Mouse (Mus musculus): ENCODE results near the gene Adora1. TPM values are rescaled to one million over a fixed set of nuclear protein-coding genes. Genes with fewer than 3 reads are reported as not detected.
A peak's percentile ranks its signal among the peaks of the same experiment; 100 is the strongest.

Gene Adora1
- polyA plus RNA-seq, 1 experiment from 2014 or later: 3.2 TPM

- no peak overlapping the region for H3K4me2 ChIP-seq (replicated peaks)
- peaks cover 24% of the 10 kb centered on the region for H3K4me1 ChIP-seq
- no peaks in the 10 kb centered on the region for H3K27me3 ChIP-seq
- no peaks in the 10 kb centered on the region for H3K36me3 ChIP-seq
- WGBS: 88% methylated on average over 5 of the region's 5 CpGs
- no peak overlapping the region for H3K9ac ChIP-seq
- no peak for ATAC-seq (ENCODE audit: low FRiP score, low read depth)
- H3K9me3 ChIP-seq: no peaks in the 10 kb centered on the region
- no peak overlapping the region for H3K4me3 ChIP-seq
- H3K27ac ChIP-seq: no peak overlapping the region
Observed at GRCm38 (mm10) chr1:134177976-134178375, 57.3 kb downstream of the Adora1 start.

- Histone ChIP-seq H3K4me3 (no peak overlapping the region), H3K9ac (no peak overlapping the region), H3K36me3 (no peaks in the 10 kb centered on the region), H3K4me2 (replicated peaks) (no peak overlapping the region), H3K9me3 (no peaks in the 10 kb centered on the region), H3K27ac (no peak overlapping the region), H3K27me3 (no peaks in the 10 kb centered on the region), H3K4me1 (no peaks in the 10 kb centered on the region)
- no peak for ATAC-seq (ENCODE audit: low FRiP score, low read depth)
- 75% methylated on average over 7 of the region's 7 CpGs for WGBS
Observed at GRCm38 (mm10) chr1:134173081-134173480, 62.1 kb downstream of the Adora1 start.

GRCm38 (mm10) chr1:134168985-134169697 is 66.1 kb downstream of the Adora1 start:
- Histone ChIP-seq H3K27me3 (no peaks in the 10 kb centered on the region), H3K9me3 (no peaks in the 10 kb centered on the region; the same call in 1 of the 2 replicates), H3K9ac (no peak overlapping the region), H3K36me3 (no peaks in the 10 kb centered on the region), H3K4me1 (no peaks in the 10 kb centered on the region; the same call in 1 of the 2 replicates), H3K4me3 (no peak overlapping the region), H3K27ac (no peak overlapping the region), H3K4me2 (replicated peaks) (no peak overlapping the region)
- ATAC-seq (ENCODE audit: low FRiP score, low read depth): no peak
- WGBS: 88% methylated on average over 8 of the region's 8 CpGs

GRCm38 (mm10) chr1:134168567-134168966 is 66.7 kb downstream of the Adora1 start:
- H3K9me3 ChIP-seq: no peaks in the 10 kb centered on the region; the same call in 1 of the 2 replicates
- no peaks in the 10 kb centered on the region for H3K36me3 ChIP-seq
- 80% methylated on average over 3 of the region's 3 CpGs for WGBS
- H3K9ac ChIP-seq: no peak overlapping the region
- H3K27ac ChIP-seq: no peak overlapping the region
- no peak for ATAC-seq (ENCODE audit: low FRiP score, low read depth)
- H3K4me2 ChIP-seq (replicated peaks): no peak overlapping the region
- H3K4me3 ChIP-seq: no peak overlapping the region
- H3K27me3 ChIP-seq: no peaks in the 10 kb centered on the region
- no peaks in the 10 kb centered on the region; the same call in 1 of the 2 replicates for H3K4me1 ChIP-seq

- Histone ChIP-seq H3K9ac (no peak overlapping the region), H3K9me3 (no peaks in the 10 kb centered on the region; the same call in 1 of the 2 replicates), H3K4me3 (no peak overlapping the region), H3K4me1 (no peaks in the 10 kb centered on the region; the same call in 1 of the 2 replicates), H3K36me3 (no peaks in the 10 kb centered on the region), H3K4me2 (replicated peaks) (no peak overlapping the region), H3K27me3 (no peaks in the 10 kb centered on the region), H3K27ac (no peak overlapping the region)
- WGBS: 66% methylated on average over 14 of the region's 14 CpGs
- ATAC-seq (ENCODE audit: low FRiP score, low read depth): no peak
Observed at GRCm38 (mm10) chr1:134167416-134168305, 67.6 kb downstream of the Adora1 start.

GRCm38 (mm10) chr1:134166547-134166946 is 68.7 kb downstream of the Adora1 start:
- H3K9me3 ChIP-seq: no peaks in the 10 kb centered on the region; the same call in 1 of the 2 replicates
- no peak overlapping the region for H3K4me2 ChIP-seq (replicated peaks)
- no peak overlapping the region for H3K27ac ChIP-seq
- no peaks in the 10 kb centered on the region; the same call in 1 of the 2 replicates for H3K4me1 ChIP-seq
- ATAC-seq (ENCODE audit: low FRiP score, low read depth): no peak
- H3K4me3 ChIP-seq: no peak overlapping the region
- 86% methylated on average over 3 of the region's 3 CpGs for WGBS
- no peak overlapping the region for H3K9ac ChIP-seq
- H3K36me3 ChIP-seq: no peaks in the 10 kb centered on the region
- no peaks in the 10 kb centered on the region for H3K27me3 ChIP-seq

GRCm38 (mm10) chr1:134164454-134164853 is 70.8 kb downstream of the Adora1 start:
- 68% methylated on average over 4 of the region's 4 CpGs for WGBS
- no peaks in the 10 kb centered on the region; the same call in 1 of the 2 replicates for H3K9me3 ChIP-seq
- H3K4me1 ChIP-seq: no peaks in the 10 kb centered on the region; the same call in 1 of the 2 replicates
- H3K4me3 ChIP-seq: no peak overlapping the region
- H3K27ac ChIP-seq: no peak overlapping the region
- no peak for ATAC-seq (ENCODE audit: low FRiP score, low read depth)
- H3K9ac ChIP-seq: no peak overlapping the region
- no peak overlapping the region for H3K4me2 ChIP-seq (replicated peaks)
- H3K36me3 ChIP-seq: no peaks in the 10 kb centered on the region
- no peaks in the 10 kb centered on the region for H3K27me3 ChIP-seq

GRCm38 (mm10) chr1:134163476-134163875 is 71.8 kb downstream of the Adora1 start:
- WGBS: 87% methylated on average over 7 of the region's 7 CpGs
- H3K27me3 ChIP-seq: no peaks in the 10 kb centered on the region
- no peak for ATAC-seq (ENCODE audit: low FRiP score, low read depth)

GRCm38 (mm10) chr1:134162510-134163225 is 72.6 kb downstream of the Adora1 start:
- Histone ChIP-seq H3K4me2 (replicated peaks) (no peak overlapping the region), H3K27ac (no peak overlapping the region), H3K4me1 (no peaks in the 10 kb centered on the region; the same call in 1 of the 2 replicates), H3K27me3 (no peaks in the 10 kb centered on the region), H3K4me3 (no peak overlapping the region), H3K36me3 (no peaks in the 10 kb centered on the region), H3K9ac (no peak overlapping the region), H3K9me3 (no peaks in the 10 kb centered on the region; the same call in 1 of the 2 replicates)
- WGBS: 81% methylated on average over 6 of the region's 6 CpGs
- ATAC-seq (ENCODE audit: low FRiP score, low read depth): no peak

More at GRCm38 (mm10) chr1:134163476-134163875, 71.8 kb downstream of the Adora1 start:
- Histone ChIP-seq H3K9ac (no peak overlapping the region), H3K4me2 (replicated peaks) (no peak overlapping the region), H3K4me3 (no peak overlapping the region), H3K36me3 (no peaks in the 10 kb centered on the region), H3K9me3 (no peaks in the 10 kb centered on the region; the same call in 1 of the 2 replicates), H3K27ac (no peak overlapping the region), H3K4me1 (no peaks in the 10 kb centered on the region; the same call in 1 of the 2 replicates)

GRCm38 (mm10) chr1:134161399-134161798 is 73.8 kb downstream of the Adora1 start:
- H3K4me3 ChIP-seq: no peak overlapping the region
- no peaks in the 10 kb centered on the region; the same call in 1 of the 2 replicates for H3K9me3 ChIP-seq
- no peak overlapping the region for H3K4me2 ChIP-seq (replicated peaks)
- H3K27me3 ChIP-seq: no peaks in the 10 kb centered on the region
- no peaks in the 10 kb centered on the region for H3K36me3 ChIP-seq
- no peak overlapping the region for H3K9ac ChIP-seq
- H3K27ac ChIP-seq: no peak overlapping the region
- WGBS: 79% methylated on average over 6 of the region's 6 CpGs
- no peaks in the 10 kb centered on the region; the same call in 1 of the 2 replicates for H3K4me1 ChIP-seq
- no peak for ATAC-seq (ENCODE audit: low FRiP score, low read depth)

GRCm38 (mm10) chr1:134160404-134160803 is 74.8 kb downstream of the Adora1 start:
- Histone ChIP-seq H3K27ac (no peak overlapping the region), H3K4me3 (no peak overlapping the region), H3K9ac (no peak overlapping the region), H3K36me3 (no peaks in the 10 kb centered on the region), H3K4me1 (no peaks in the 10 kb centered on the region; the same call in 1 of the 2 replicates), H3K9me3 (no peaks in the 10 kb centered on the region), H3K27me3 (no peaks in the 10 kb centered on the region), H3K4me2 (replicated peaks) (no peak overlapping the region)
- peak; percentile 73 for ATAC-seq (ENCODE audit: low FRiP score, low read depth)
- 89% methylated on average over 3 of the region's 3 CpGs for WGBS

Data from limb, embryonic 13.5 days (tissue).